Mouse (Mus musculus) limb, embryonic 11.5 days (tissue): Measurements from ENCODE around the gene Pgd. TPM values are rescaled to one million over a fixed set of nuclear protein-coding genes. Genes with fewer than 3 reads are reported as not detected.
"Not testable (repeated sequence)": the region's sequence is repeated elsewhere in the genome, so short reads cannot be mapped to it uniquely, and the experiment has no call there.

Source experiments
- ATAC-seq: fragments of 200-750 bp; cut with Nextera tagmentation; 2 replicates; pipeline ENCODE4 v1.8.0; 2017; ENCODE audit warnings: low read depth; ENCODE audit not compliant: insufficient number of reproducible peaks, low FRiP score, low TSS enrichment
- DNase-seq: peaks from one replicate; pipeline ENCODE4 v3.0.0-alpha.2; 2015; ENCODE audit warnings: low spot score
- H3K27ac ChIP-seq: fragments of 300-500 bp; sonication (generic); replicated peaks from 2 replicates; pipeline ENCODE4 v1.5.1; 2014; ENCODE audit warnings: low read depth, mild to moderate bottlenecking, low read length
- H3K27me3 ChIP-seq: fragments of 300-500 bp; sonication (generic); 2 replicates; pipeline ENCODE4 v1.6.1; 2014; ENCODE audit warnings: mild to moderate bottlenecking, low read length, mixed read lengths; ENCODE audit not compliant: control insufficient read depth, insufficient read depth
- H3K36me3 ChIP-seq: fragments of 300-500 bp; sonication (generic); 2 replicates; pipeline ENCODE4 v1.6.1; 2014; ENCODE audit warnings: mild to moderate bottlenecking, low read length, moderate library complexity, mixed read lengths; ENCODE audit not compliant: control insufficient read depth, insufficient read depth
- H3K4me1 ChIP-seq: fragments of 300-500 bp; sonication (generic); 2 replicates; pipeline ENCODE4 v1.6.1; 2014; ENCODE audit warnings: low read length, mixed read lengths; ENCODE audit not compliant: control insufficient read depth, insufficient read depth
- H3K4me2 ChIP-seq: fragments of 300-500 bp; sonication (generic); 2 replicates; pipeline ENCODE4 v1.6.1; 2014; ENCODE audit warnings: low read depth, mild to moderate bottlenecking, moderate library complexity; ENCODE audit not compliant: severe bottlenecking
- H3K4me3 ChIP-seq: fragments of 300-500 bp; sonication (generic); 2 replicates; pipeline ENCODE4 v1.5.1; 2014; ENCODE audit warnings: low read depth, low read length
- H3K9ac ChIP-seq: fragments of 300-500 bp; sonication (generic); 2 replicates; pipeline ENCODE4 v1.6.1; 2014; ENCODE audit warnings: mild to moderate bottlenecking, low read length
- H3K9me3 ChIP-seq: fragments of 300-500 bp; sonication (generic); 2 replicates; pipeline ENCODE4 v1.6.1; 2016; ENCODE audit warnings: low read length; ENCODE audit not compliant: control insufficient read depth
- WGBS: fragments of 180-500 bp; shearing (Covaris S2); extraction: QIAGEN DNeasy Blood & Tissue Kit; methylation state at CpG from one replicate; pipeline ENCODE4 v1.1.7; 2014; 5-methylcytosine and 5-hydroxymethylcytosine counted together
- polyA plus RNA-seq: library from polyadenylated mRNA; unstranded; fragments of >200 nt; fragmentation: Nextera tagmentation; extraction: Ambion mirVana; gene quantifications from 2 replicates; pipeline ENCODE4 v1.2.1, GENCODE M21; 2014

Pgd gene
- polyA plus RNA-seq, 1 experiment from 2014 or later = 57.2 TPM

GRCm38 (mm10) chr4:149176645-149177044 lies 10.1 kb upstream of the Pgd start:
- ATAC-seq (no peak), DNase-seq (no peak)
- no peaks in the 10 kb centered on the region for H3K9me3 ChIP-seq
- no peaks in the 10 kb centered on the region for H3K27me3 ChIP-seq
- 93% methylated on average over 6 of the region's 6 CpGs for WGBS
- H3K4me2 ChIP-seq = no peak overlapping the region
- H3K4me3 ChIP-seq = no peak overlapping the region
- peaks cover 4% of the 10 kb centered on the region; the same call in 1 of the 2 replicates for H3K36me3 ChIP-seq
- no peaks in the 10 kb centered on the region for H3K4me1 ChIP-seq
- H3K9ac ChIP-seq = no peak overlapping the region
- no peak overlapping the region for H3K27ac ChIP-seq

- WGBS = 89% methylated on average over 6 of the region's 6 CpGs
- Histone ChIP-seq H3K4me3 (no peak overlapping the region), H3K4me2 (no peak overlapping the region), H3K27me3 (no peaks in the 10 kb centered on the region), H3K9me3 (no peaks in the 10 kb centered on the region), H3K27ac (no peak overlapping the region), H3K36me3 (no peaks in the 10 kb centered on the region), H3K4me1 (no peaks in the 10 kb centered on the region), H3K9ac (no peak overlapping the region)
- no peak for ATAC-seq
- DNase-seq = no peak
These were observed 7.1 kb upstream of the Pgd start for GRCm38 (mm10) chr4:149173661-149174060.

- ATAC-seq (no peak), DNase-seq (no peak)
- Histone ChIP-seq H3K27ac (no peak overlapping the region), H3K36me3 (no peaks in the 10 kb centered on the region), H3K9ac (no peak overlapping the region), H3K4me3 (no peak overlapping the region), H3K9me3 (no peaks in the 10 kb centered on the region), H3K4me1 (no peaks in the 10 kb centered on the region), H3K27me3 (no peaks in the 10 kb centered on the region), H3K4me2 (no peak overlapping the region)
- WGBS = 89% methylated on average over 2 of the region's 2 CpGs
These were observed 6.1 kb upstream of the Pgd start for GRCm38 (mm10) chr4:149172666-149173065.

- H3K4me1 ChIP-seq = no peaks in the 10 kb centered on the region
- ATAC-seq (no peak), DNase-seq (no peak)
- H3K36me3 ChIP-seq = no peaks in the 10 kb centered on the region
- WGBS = 92% methylated on average over 5 of the region's 5 CpGs
- no peak overlapping the region for H3K27ac ChIP-seq
- no peaks in the 10 kb centered on the region for H3K27me3 ChIP-seq
- no peak overlapping the region for H3K9ac ChIP-seq
- H3K4me3 ChIP-seq = no peak overlapping the region
- no peaks in the 10 kb centered on the region for H3K9me3 ChIP-seq
- no peak overlapping the region for H3K4me2 ChIP-seq
These were observed 5.5 kb upstream of the Pgd start for GRCm38 (mm10) chr4:149172083-149172482.

GRCm38 (mm10) chr4:149171581-149171981 lies 5.0 kb upstream of the Pgd start:
- DNase-seq (no peak), ATAC-seq (no peak)
- H3K27ac ChIP-seq = no peak overlapping the region
- no peaks in the 10 kb centered on the region for H3K36me3 ChIP-seq
- WGBS = 83% methylated on average over 5 of the region's 5 CpGs
- no peak overlapping the region for H3K9ac ChIP-seq
- no peaks in the 10 kb centered on the region for H3K4me1 ChIP-seq
- no peak overlapping the region for H3K4me3 ChIP-seq
- no peaks in the 10 kb centered on the region for H3K9me3 ChIP-seq
- no peak overlapping the region for H3K4me2 ChIP-seq
- no peaks in the 10 kb centered on the region for H3K27me3 ChIP-seq

- peaks cover 5% of the 10 kb centered on the region; the same call in 1 of the 2 replicates for H3K4me1 ChIP-seq
- 70% methylated on average over 7 of the region's 7 CpGs for WGBS
- no peaks in the 10 kb centered on the region for H3K36me3 ChIP-seq
- H3K27ac ChIP-seq = no peak overlapping the region
- ATAC-seq (no peak), DNase-seq (no peak)
- H3K9me3 ChIP-seq = no peaks in the 10 kb centered on the region
- H3K4me2 ChIP-seq = no peak overlapping the region
- H3K4me3 ChIP-seq = no peak overlapping the region
- H3K27me3 ChIP-seq = no peaks in the 10 kb centered on the region
- H3K9ac ChIP-seq = no peak overlapping the region
These were observed 3.9 kb upstream of the Pgd start for GRCm38 (mm10) chr4:149170394-149170931.

- not testable (repeated sequence) for H3K4me3 ChIP-seq, H3K9ac ChIP-seq, H3K36me3 ChIP-seq, H3K27me3 ChIP-seq, H3K4me2 ChIP-seq, ATAC-seq, DNase-seq, H3K27ac ChIP-seq, H3K4me1 ChIP-seq, H3K9me3 ChIP-seq
- WGBS = 89% methylated on average over 7 of the region's 8 CpGs
These were observed 3.4 kb upstream of the Pgd start for GRCm38 (mm10) chr4:149169926-149170325.

GRCm38 (mm10) chr4:149168016-149168415 lies 1.4 kb upstream of the Pgd start:
- no peak overlapping the region for H3K9ac ChIP-seq
- ATAC-seq (no peak), DNase-seq (no peak)
- H3K4me2 ChIP-seq = no peak overlapping the region
- H3K27ac ChIP-seq = no peak overlapping the region
- peaks cover 5% of the 10 kb centered on the region; the same call in 1 of the 2 replicates for H3K4me1 ChIP-seq
- no peak overlapping the region for H3K4me3 ChIP-seq
- WGBS = 68% methylated on average over 2 of the region's 2 CpGs
- H3K27me3 ChIP-seq = no peaks in the 10 kb centered on the region
- no peaks in the 10 kb centered on the region for H3K36me3 ChIP-seq
- H3K9me3 ChIP-seq = no peaks in the 10 kb centered on the region
